Mouse (Mus musculus) midbrain, embryonic 13.5 days (tissue): Measurements from ENCODE around the gene Il1rl1. TPM values are rescaled to one million over a fixed set of nuclear protein-coding genes. Genes with fewer than 3 reads are reported as not detected.

Experiments used
- ATAC-seq: fragments of 200-750 bp; cut with Nextera tagmentation; 2 replicates; pipeline ENCODE4 v1.8.0; 2017; ENCODE audit warnings: mild to moderate bottlenecking, moderate TSS enrichment, moderate library complexity
- H3K27ac ChIP-seq: fragments of 300-500 bp; sonication (generic); 2 replicates; pipeline ENCODE4 v1.5.1; 2015; ENCODE audit warnings: inconsistent platforms, mild to moderate bottlenecking, moderate library complexity
- H3K27me3 ChIP-seq: fragments of 300-500 bp; sonication (generic); 2 replicates; pipeline ENCODE4 v1.6.1; 2015; ENCODE audit warnings: mild to moderate bottlenecking, inconsistent platforms
- H3K36me3 ChIP-seq: fragments of 300-500 bp; sonication (generic); 2 replicates; pipeline ENCODE4 v1.6.1; 2015; ENCODE audit warnings: mild to moderate bottlenecking, inconsistent platforms
- H3K4me1 ChIP-seq: fragments of 300-500 bp; sonication (generic); replicated peaks from 2 replicates; pipeline ENCODE4 v1.6.1; 2015; ENCODE audit warnings: inconsistent platforms
- H3K4me2 ChIP-seq: fragments of 300-500 bp; sonication (generic); replicated peaks from 2 replicates; pipeline ENCODE4 v1.6.1; 2015; ENCODE audit warnings: moderate library complexity, mild to moderate bottlenecking, inconsistent platforms
- H3K4me3 ChIP-seq: fragments of 300-500 bp; sonication (generic); replicated peaks from 2 replicates; pipeline ENCODE4 v1.5.1; 2015; ENCODE audit warnings: mild to moderate bottlenecking, inconsistent platforms
- H3K9ac ChIP-seq: fragments of 300-500 bp; sonication (generic); replicated peaks from 2 replicates; pipeline ENCODE4 v1.6.1; 2015; ENCODE audit warnings: mild to moderate bottlenecking, inconsistent platforms
- H3K9me3 ChIP-seq: fragments of 300-500 bp; sonication (generic); 2 replicates; pipeline ENCODE4 v1.6.1; 2016; ENCODE audit warnings: mild to moderate bottlenecking, inconsistent platforms
- WGBS: fragments of 180-500 bp; shearing (Covaris S2); methylation state at CpG from one replicate; pipeline ENCODE4 v1.1.7; 2015; 5-methylcytosine and 5-hydroxymethylcytosine counted together
- polyA plus RNA-seq: library from polyadenylated mRNA; unstranded; fragments of >200 nt; fragmentation: Nextera tagmentation; extraction: Ambion mirVana; gene quantifications from 2 replicates; pipeline ENCODE4 v1.2.1, GENCODE M21; 2015

The Il1rl1 gene
- 0.08 TPM in 1 of 2 replicates, not detected in the other for polyA plus RNA-seq

GRCm38 (mm10) chr1:40428910-40429675 is at the start of gene Il1rl1:
Il1rl1 (plus strand) TSS chr1:40429570.
- ATAC-seq, result no peak
- 82% methylated on average over 5 of the region's 5 CpGs for WGBS
- Histone ChIP-seq H3K27ac (no peak within 1 kb of the TSS), H3K4me3 (no peak within 1 kb of the TSS), H3K9me3 (no peaks in the 10 kb centered on the region), H3K36me3 (no peaks in the 10 kb centered on the region), H3K4me1 (no peaks in the 10 kb centered on the region), H3K27me3 (no peaks in the 10 kb centered on the region), H3K9ac (no peak within 1 kb of the TSS), H3K4me2 (no peak within 1 kb of the TSS)

DNA sequence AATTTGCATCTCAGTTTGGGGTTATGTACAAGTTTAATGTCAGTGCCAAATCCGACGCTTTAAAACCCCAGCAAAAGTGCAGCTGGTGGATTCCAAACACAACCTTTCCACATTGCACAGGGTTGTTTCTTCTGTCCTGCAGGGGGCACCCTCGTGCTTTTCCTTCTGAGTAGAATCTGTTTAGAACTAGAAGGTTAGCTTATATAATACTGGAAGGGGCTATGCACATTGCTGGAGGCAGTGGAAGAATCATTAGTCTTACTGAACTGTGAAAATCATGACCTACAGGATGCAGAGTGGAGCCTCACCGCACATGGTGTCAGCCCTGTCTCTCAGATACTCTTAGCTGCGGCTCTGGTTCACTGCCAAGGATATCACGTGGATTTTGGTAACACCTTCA is 49.3 kb upstream of the Il1rl1 start:
- no peaks in the 10 kb centered on the region for H3K9me3 ChIP-seq
- 66% methylated on average over 6 of the region's 6 CpGs for WGBS
- no peak overlapping the region for H3K9ac ChIP-seq
- ATAC-seq, result no peak
- H3K4me3 ChIP-seq, result no peak overlapping the region
- no peaks in the 10 kb centered on the region for H3K36me3 ChIP-seq
- no peaks in the 10 kb centered on the region for H3K27me3 ChIP-seq
- no peak overlapping the region for H3K4me2 ChIP-seq
- no peak overlapping the region for H3K27ac ChIP-seq
- no peaks in the 10 kb centered on the region for H3K4me1 ChIP-seq

GRCm38 (mm10) chr1:40380990-40381389 is 48.4 kb upstream of the Il1rl1 start:
- no peaks in the 10 kb centered on the region for H3K36me3 ChIP-seq
- H3K4me2 ChIP-seq, result no peak overlapping the region
- H3K4me3 ChIP-seq, result no peak overlapping the region
- ATAC-seq, result no peak
- no peaks in the 10 kb centered on the region for H3K4me1 ChIP-seq
- WGBS, result 90% methylated on average over 11 of the region's 11 CpGs
- no peaks in the 10 kb centered on the region for H3K27me3 ChIP-seq
- H3K27ac ChIP-seq, result no peak overlapping the region
- no peak overlapping the region for H3K9ac ChIP-seq
- H3K9me3 ChIP-seq, result no peaks in the 10 kb centered on the region

GRCm38 (mm10) chr1:40382841-40383240 is 46.5 kb upstream of the Il1rl1 start:
- no peak overlapping the region for H3K4me2 ChIP-seq
- H3K4me3 ChIP-seq, result no peak overlapping the region
- no peaks in the 10 kb centered on the region for H3K27me3 ChIP-seq
- H3K27ac ChIP-seq, result no peak overlapping the region
- no peaks in the 10 kb centered on the region for H3K4me1 ChIP-seq
- no peaks in the 10 kb centered on the region for H3K36me3 ChIP-seq
- ATAC-seq, result no peak
- 89% methylated on average over 5 of the region's 5 CpGs for WGBS
- no peak overlapping the region for H3K9ac ChIP-seq
- no peaks in the 10 kb centered on the region for H3K9me3 ChIP-seq

GRCm38 (mm10) chr1:40384931-40385545 is 44.3 kb upstream of the Il1rl1 start:
- 93% methylated on average over 8 of the region's 8 CpGs for WGBS
- no peaks in the 10 kb centered on the region for H3K9me3 ChIP-seq
- H3K27ac ChIP-seq, result no peak overlapping the region
- H3K4me3 ChIP-seq, result no peak overlapping the region
- ATAC-seq, result no peak
- no peaks in the 10 kb centered on the region for H3K36me3 ChIP-seq
- no peaks in the 10 kb centered on the region for H3K27me3 ChIP-seq
- no peaks in the 10 kb centered on the region for H3K4me1 ChIP-seq
- H3K9ac ChIP-seq, result no peak overlapping the region
- H3K4me2 ChIP-seq, result no peak overlapping the region

GRCm38 (mm10) chr1:40391374-40391773 is 38.0 kb upstream of the Il1rl1 start:
- Histone ChIP-seq H3K4me3 (no peak overlapping the region), H3K4me1 (no peaks in the 10 kb centered on the region), H3K9ac (no peak overlapping the region), H3K4me2 (no peak overlapping the region), H3K36me3 (no peaks in the 10 kb centered on the region), H3K27ac (no peak overlapping the region), H3K27me3 (no peaks in the 10 kb centered on the region), H3K9me3 (no peaks in the 10 kb centered on the region)
- 90% methylated on average over 3 of the region's 3 CpGs for WGBS
- no peak for ATAC-seq

DNA sequence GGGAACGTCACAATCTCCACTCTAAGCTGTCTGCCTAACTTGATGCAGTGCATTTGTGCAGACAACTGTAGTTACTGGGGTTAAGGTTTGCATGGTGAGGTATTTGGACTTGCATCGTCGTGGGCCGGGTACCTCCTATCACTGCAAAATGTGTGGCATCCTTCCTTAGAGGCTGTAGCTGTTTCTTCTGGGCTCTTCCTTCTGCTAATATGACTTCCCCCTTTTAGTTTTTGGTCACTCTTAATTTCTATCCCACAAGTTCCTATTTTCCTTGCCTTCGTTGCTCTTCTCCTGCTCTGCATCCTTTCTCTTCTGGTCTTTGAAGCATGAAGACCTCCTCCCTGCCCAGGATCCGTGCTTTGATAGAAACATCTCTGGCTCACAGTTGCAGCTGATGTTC is 36.8 kb upstream of the Il1rl1 start:
- H3K9me3 ChIP-seq, result no peaks in the 10 kb centered on the region
- no peak overlapping the region for H3K27ac ChIP-seq
- WGBS, result 83% methylated on average over 6 of the region's 6 CpGs
- H3K36me3 ChIP-seq, result no peaks in the 10 kb centered on the region
- H3K4me3 ChIP-seq, result no peak overlapping the region
- no peak overlapping the region for H3K4me2 ChIP-seq
- H3K9ac ChIP-seq, result no peak overlapping the region
- H3K4me1 ChIP-seq, result no peaks in the 10 kb centered on the region
- ATAC-seq, result no peak
- H3K27me3 ChIP-seq, result no peaks in the 10 kb centered on the region

DNA sequence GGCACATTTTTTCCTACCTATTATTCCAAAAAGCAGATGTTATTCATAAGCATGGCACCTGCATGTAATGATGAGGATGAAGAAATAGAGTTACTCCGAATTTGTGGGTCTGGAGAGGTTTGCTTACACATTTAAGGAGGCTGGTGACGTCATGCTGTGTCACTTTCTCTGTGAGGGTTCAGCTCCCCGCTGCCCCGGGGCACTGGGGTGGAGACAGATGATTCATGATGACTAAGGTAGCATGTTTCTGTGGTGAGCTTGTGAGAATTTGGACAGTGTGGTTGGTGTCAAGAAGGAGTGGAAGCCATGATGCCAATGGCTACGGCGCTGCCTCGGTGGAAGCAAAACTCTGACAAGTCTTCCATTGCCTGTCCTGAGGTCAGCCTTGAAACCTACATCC is 36.2 kb upstream of the Il1rl1 start:
- H3K4me3 ChIP-seq, result no peak overlapping the region
- H3K9ac ChIP-seq, result no peak overlapping the region
- WGBS, result 86% methylated on average over 7 of the region's 7 CpGs
- no peaks in the 10 kb centered on the region for H3K27me3 ChIP-seq
- no peak overlapping the region for H3K27ac ChIP-seq
- H3K4me1 ChIP-seq, result no peaks in the 10 kb centered on the region
- ATAC-seq, result no peak
- no peaks in the 10 kb centered on the region for H3K9me3 ChIP-seq
- H3K36me3 ChIP-seq, result no peaks in the 10 kb centered on the region
- no peak overlapping the region for H3K4me2 ChIP-seq

DNA sequence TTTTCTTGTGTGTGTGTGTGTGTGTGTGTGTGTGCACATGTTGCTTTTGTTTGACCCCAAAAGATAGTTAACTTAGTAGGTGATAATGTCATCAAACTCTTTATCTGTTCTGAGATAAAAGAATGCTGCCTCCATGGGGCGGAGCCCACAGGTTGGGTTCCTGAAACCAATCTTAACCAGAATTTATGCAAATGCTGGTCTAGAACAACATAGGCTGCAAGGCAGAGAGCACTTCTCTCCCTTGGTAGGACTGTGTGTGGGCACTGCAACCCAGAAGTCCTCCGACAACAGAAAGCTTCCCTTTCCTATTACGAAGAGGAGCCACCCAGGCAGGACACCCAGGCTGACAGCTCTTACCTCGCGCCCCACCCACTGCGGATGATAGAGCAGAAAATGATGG is 29.7 kb upstream of the Il1rl1 start:
- no peak overlapping the region for H3K4me3 ChIP-seq
- H3K27ac ChIP-seq, result no peak overlapping the region
- H3K4me2 ChIP-seq, result no peak overlapping the region
- H3K9ac ChIP-seq, result no peak overlapping the region
- no peaks in the 10 kb centered on the region for H3K4me1 ChIP-seq
- no peaks in the 10 kb centered on the region for H3K27me3 ChIP-seq
- ATAC-seq, result no peak
- no peaks in the 10 kb centered on the region for H3K9me3 ChIP-seq
- WGBS, result 97% methylated on average over 6 of the region's 6 CpGs
- H3K36me3 ChIP-seq, result no peaks in the 10 kb centered on the region

- no peak for ATAC-seq
These were observed 24.7 kb upstream of the Il1rl1 start for GRCm38 (mm10) chr1:40404682-40405081.

GRCm38 (mm10) chr1:40409882-40410281 is 19.5 kb upstream of the Il1rl1 start:
- Histone ChIP-seq H3K9ac (no peak overlapping the region), H3K4me3 (no peak overlapping the region), H3K9me3 (no peaks in the 10 kb centered on the region), H3K4me2 (no peak overlapping the region), H3K27ac (no peak overlapping the region), H3K36me3 (no peaks in the 10 kb centered on the region), H3K27me3 (no peaks in the 10 kb centered on the region), H3K4me1 (no peaks in the 10 kb centered on the region)
- ATAC-seq, result no peak
- WGBS, result 53% methylated on average over 1 of the region's 1 CpGs

More at GRCm38 (mm10) chr1:40404682-40405081, 24.7 kb upstream of the Il1rl1 start:
- Histone ChIP-seq H3K27me3 (no peaks in the 10 kb centered on the region), H3K9ac (no peak overlapping the region), H3K4me1 (no peaks in the 10 kb centered on the region), H3K36me3 (no peaks in the 10 kb centered on the region), H3K27ac (no peak overlapping the region), H3K4me2 (no peak overlapping the region), H3K9me3 (no peaks in the 10 kb centered on the region), H3K4me3 (no peak overlapping the region)
- 85% methylated on average over 7 of the region's 7 CpGs for whole genome bisulfite sequencing

DNA sequence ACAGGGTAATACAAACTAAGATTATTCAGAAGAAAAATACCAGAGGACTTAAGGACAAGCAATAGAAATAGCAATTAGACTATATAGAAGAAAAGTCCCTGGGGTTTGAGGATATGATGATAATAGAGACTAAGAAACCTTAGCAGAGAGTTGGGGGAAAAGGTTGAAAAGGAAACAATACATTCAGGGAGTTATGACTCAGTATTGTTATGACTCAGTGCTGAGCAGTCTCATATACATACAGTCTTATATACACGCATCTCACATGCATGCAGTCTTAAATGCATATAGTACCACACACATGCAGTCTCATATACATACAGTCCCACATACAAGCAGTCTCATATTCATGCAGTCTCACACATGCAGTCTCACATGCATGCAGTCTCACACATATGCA is 16.3 kb upstream of the Il1rl1 start:
- no peak for ATAC-seq
- no peaks in the 10 kb centered on the region for H3K4me1 ChIP-seq
- H3K9me3 ChIP-seq, result no peaks in the 10 kb centered on the region
- 96% methylated on average over 1 of the region's 1 CpGs for WGBS
- H3K9ac ChIP-seq, result no peak overlapping the region
- H3K4me2 ChIP-seq, result no peak overlapping the region
- H3K4me3 ChIP-seq, result no peak overlapping the region
- no peaks in the 10 kb centered on the region for H3K36me3 ChIP-seq
- no peaks in the 10 kb centered on the region for H3K27me3 ChIP-seq
- H3K27ac ChIP-seq, result no peak overlapping the region
